Mouse (Mus musculus) adrenal gland, adult 18-20 months (tissue): ENCODE measurements around the gene Dbt. TPM values are rescaled to one million over a fixed set of nuclear protein-coding genes. Genes with fewer than 3 reads are reported as not detected.

Source experiments
- DNase-seq, 2 experiments: peaks; one replicate each; pipeline ENCODE4 v3.0.0; 2021 to 2022; ENCODE audit warnings: low spot score in 2 of 2
- long read RNA-seq, 2 experiments: library from polyadenylated mRNA; stranded (forward); transcript quantifications; one replicate each; pipeline ENCODE4 v2.0.0; 2021
- total RNA-seq, 2 experiments: library from RNA; stranded (reverse); gene quantifications; 1 replicate in 1 of 2; 2 replicates in 1 of 2; pipeline ENCODE4 v1.2.3; 2021

Gene Dbt
- total RNA-seq, result 10 to 100 TPM; 65.6 to 74.1 TPM
- long read RNA-seq, experiment 1, transcript Dbt-201 (11 exons, 3,301 nt), result major isoform, 34 of 41 reads
- long read RNA-seq, experiment 1, partial matches to known transcripts, result 2 of 41 reads
- long read RNA-seq, experiment 1, other reads (novel, unspliced or antisense), result 5 of 41 reads
- long read RNA-seq, experiment 2, transcript Dbt-201 (11 exons, 3,301 nt), result major isoform, 88 of 115 reads
- long read RNA-seq, experiment 2, partial matches to known transcripts, result 13 of 115 reads
- long read RNA-seq, experiment 2, other reads (novel, unspliced or antisense), result 14 of 115 reads

DNA sequence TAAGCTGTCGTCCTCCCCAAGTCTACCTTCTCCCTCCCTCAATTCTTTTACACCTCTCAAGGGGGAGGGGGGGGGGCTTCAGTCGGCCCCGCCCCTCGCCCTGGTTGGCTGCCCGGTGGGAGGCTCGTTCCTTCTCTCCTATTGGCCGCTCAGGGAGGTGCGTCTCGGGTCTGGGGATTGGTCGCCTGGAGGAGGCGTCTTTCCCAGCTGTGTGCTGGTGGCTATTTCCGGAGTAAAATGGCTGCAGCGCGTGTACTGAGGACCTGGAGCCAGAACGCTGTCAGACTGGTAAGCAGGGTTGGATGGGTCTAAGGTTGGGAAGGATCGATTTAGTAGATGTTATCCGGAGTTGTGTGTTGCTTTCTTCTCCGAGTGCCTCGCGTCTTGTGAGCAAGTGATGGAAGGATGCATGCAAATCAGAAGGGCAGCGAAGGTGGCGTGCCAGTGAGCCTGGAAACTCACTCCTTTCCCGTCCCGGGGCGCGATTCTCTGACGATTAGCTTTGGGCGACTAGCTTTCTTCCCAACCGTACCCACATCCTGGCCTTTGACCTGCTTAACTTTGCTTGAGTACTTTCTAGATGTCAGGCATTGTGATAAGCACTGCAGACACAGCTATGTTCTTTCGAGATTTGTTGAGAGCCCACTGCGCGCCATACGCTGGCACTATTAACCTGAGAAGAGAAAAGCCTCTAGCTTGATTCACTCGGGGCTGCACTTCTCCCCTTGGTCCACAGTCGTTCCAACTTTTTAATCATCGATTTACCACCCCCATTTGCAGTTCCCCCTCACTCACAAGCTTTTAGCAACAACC is at the start of gene Dbt:
Gene Dbt, plus strand, starts transcription at position 167 of the 813 bp plus-strand sequence.
- DNase-seq, result peak; percentile 73 to 74

DNA sequence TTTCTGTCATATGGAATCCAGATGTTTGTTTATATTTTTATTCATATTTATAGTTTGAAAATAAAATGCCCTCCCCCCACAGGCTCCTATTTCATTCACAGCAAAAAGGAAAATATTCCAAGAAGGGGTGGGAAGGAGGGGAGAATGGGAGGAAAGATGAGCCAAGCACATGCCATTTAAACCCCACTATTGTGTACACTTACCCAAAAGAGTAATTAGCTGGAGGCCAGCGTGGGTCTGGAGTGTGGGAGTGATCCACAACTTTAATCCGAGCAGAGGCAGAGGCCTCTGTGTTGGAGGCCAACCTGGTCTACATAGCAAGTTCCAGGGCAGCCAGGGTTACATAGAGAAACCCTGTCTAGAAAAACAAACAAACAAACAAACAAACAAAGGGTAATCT is 48.6 kb upstream of the Dbt start:
- no peak for DNase-seq

DNA sequence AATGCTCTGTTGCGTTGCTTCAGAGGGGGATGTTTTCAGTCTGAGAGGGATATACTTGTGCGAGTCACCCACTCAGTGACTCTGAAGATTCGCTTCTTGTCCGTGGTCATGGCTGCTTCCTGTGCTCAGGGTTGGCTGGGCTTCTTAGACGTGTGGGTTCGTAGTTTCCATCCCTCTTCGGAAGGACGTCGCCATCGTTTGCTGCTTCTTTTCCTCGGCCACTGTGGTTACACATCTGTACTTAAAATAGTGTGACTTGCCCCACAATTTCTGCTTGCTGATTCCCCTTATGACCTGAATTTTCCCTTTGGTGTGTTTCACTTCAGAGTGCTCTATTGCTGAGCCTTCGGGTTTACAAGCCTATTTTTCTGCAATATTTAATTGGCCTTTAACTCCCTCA is 47.2 kb upstream of the Dbt start:
- no peak for DNase-seq

DNA sequence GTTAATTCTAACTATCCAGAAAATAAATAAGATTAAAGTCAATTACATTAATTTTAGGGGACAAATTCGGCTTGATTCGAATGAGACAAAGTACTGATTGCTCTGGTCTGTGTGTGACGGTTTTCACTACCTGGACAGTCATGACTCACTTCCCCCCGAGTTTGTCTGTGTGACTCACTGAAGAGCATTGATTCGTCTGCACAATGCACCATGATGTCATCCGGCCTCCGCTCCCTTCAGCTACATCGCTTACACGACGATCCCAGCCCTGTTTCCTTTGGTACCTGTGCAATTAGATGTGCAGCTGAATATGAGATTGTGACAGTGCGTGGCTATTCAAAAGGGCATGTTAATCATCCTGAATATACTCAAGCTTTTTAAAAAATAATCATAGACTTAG is 38.3 kb upstream of the Dbt start:
- DNase-seq, result peak in 1 of 2 experiments; percentile 22

DNA sequence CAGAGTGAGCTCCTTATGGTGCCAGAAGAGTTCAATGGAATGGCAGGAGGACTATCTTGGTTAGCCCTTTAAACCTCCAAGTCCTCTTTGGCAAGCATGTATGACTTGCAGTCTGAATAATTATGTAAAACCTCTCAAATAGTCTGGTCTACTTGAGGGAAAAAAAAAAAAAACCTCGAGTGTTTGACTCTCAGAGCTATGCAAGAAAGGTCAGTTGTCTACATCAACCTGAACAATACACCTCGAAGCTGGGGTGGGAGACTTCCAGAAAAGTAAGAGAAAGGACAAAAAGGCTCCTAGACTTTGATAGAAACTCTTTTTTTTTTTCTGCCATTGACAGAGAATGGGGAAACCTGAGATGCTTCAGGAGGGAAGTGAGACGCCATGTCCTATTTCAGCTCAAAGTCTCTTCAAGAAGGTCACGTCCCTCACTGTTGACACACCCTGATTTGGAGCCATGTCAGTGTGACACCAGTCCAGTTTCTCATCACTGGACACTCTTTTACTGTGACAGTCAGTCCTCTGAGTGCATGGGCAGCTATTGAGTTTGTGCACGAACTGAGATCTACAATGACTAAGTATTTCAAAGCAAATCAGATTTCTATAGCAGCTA is 36.1 kb upstream of the Dbt start:
- DNase-seq, result no peak

DNA sequence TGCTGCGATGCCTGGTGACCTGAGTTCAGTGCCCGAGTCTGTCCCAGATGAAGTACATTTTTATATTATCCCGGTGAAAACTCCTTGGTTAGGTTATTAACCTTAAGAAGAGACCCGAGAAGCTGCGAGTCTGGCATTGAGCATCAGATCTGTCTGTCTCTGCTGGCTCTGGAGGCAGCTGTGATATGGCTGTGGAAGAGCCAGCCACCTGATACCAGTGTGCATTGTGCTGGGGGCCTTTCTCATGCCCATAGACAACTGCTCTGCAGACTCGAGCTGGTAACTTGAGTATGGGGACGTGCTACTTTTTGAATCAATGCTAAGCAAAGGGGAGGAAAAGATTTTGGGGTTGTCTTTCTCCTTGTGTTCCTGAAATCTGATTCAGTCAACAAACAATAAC is 35.5 kb upstream of the Dbt start:
- DNase-seq, result no peak

DNA sequence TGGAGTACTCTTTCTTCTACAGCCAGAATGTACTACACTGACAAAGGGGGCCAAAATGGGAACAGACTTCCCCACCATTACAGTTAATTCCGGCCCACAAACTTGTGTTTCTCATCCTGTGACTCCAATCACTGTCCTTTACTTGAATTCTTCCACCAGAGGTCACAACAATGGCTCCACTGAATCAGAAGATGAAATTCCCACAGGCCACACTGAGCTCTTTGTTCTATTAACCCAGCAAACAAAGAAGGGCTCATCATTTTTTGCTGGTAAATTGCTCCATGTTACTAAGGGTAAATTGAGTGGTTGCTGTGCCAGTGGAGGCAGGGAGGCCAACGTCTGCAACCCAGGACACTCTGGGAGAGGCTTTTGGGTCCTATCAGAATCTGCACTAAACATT is 32.8 kb upstream of the Dbt start:
- no peak for DNase-seq

DNA sequence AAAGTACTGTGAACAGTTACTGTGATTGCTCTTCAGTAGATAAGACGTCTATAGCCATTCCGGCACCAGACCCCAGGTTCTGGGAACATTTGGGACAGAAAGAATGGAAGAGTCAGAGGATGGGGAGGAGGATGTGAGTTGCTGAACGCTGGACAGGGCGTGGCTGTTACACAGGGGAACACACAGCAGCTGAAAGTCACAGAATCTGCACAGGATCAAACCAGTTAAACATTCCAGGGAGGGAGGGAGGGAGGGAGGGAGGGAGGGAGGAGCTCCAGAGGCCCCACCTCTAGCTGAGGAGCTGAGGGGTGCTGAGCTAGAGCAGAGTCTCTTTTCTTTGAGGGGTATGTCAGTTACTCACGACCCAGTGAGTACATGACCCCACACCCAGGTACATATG is 31.9 kb upstream of the Dbt start:
- no peak for DNase-seq

DNA sequence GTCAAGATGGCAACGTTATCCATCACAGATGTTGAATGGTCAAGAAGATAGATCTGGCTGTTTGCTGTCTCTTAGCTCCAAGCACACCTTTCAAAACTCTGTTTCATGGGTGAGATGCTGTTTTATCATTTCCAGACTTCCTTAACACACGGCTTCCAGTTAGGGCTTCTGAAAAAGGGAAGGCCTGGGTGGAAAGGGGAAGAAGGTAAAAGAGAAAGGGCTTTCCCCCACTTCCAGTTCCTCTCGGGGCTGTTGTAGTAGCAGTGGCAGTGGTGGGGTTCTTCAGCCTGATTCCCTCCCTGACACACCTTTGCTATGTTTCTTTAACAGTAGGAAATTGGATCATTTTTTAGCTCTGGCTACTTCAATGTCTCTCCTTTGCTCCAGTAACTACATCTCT is 30.1 kb upstream of the Dbt start:
- no peak for DNase-seq

DNA sequence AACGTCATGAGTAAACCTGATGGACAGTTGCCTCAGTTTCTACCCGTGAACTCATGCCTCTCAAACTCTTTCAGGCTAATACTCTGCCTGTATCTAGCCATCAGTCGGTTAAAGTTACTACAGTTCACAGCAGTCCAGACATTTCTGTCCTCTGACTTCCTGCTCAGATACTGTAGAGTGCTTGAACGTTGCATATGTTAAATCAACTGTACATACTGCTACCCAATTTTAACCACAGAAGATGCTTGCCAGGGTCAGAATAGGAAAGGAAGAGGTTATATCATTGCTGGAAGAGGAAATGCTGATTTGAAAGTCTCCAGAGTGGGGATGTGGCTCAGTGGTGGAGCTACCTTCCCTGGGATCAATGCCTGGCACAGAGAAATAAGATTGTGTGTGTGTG is 29.6 kb upstream of the Dbt start:
- no peak for DNase-seq

DNA sequence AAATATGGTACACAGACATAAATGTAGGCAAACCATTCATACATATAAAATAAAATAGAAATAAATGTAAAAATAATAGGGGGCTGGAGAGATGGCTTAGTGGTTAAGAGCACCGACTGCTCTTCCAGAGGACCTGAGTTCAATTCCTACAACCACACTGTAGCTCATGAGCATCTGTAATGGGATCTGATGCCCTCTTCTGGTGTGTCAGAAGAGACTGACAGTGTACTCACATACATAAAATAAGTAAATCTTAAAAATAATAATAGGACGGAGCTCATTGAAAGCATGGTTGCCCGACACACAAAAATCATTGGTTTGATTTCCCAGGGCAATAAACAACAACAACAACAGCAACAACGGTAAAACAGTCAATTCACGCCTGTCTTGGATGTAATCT is 21.9 kb upstream of the Dbt start:
- DNase-seq, result no peak

DNA sequence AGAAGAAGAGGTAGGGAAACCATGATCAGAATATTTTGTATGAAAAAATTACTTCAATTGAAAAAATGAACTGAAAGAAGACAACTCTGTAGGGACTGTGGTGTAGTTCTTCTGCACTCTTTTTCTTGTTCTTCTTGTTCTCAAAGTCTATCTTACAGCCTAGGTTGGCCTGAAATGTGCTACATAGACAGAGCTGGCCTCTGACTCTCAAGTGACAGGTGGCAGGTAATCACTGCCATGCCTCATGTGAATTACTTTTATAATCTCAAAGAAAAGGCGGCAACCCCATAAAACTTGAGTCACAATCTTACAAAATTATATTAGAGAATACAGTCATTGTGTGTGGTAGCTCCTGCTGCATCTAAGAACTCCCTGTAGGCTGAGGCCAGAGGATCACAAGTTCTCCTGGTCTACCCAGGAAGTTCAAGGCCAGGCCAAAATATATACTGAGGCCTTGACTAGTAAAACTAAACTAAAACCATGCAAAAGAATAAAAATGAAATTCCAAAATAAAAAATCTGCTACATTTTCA is 20.9 kb upstream of the Dbt start:
- no peak for DNase-seq

DNA sequence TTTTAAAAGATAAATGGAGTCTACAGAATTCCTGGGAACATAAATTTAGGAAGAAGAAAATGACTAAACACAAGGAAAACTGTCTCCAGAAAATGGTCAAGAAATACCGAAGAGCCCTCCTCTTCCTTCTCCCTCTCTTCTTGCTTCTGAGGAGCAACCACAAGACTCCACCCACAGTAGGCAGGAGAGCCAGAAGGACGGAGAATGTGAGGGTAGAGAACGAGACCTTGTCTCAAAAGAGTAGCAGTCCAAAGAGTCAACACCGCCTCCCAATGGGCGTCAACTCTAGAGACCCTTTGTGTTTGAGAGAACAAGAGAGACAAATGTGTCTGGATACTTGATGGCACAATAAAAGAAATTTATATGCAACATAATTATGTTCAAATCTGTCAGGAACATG is 19.2 kb upstream of the Dbt start:
- no peak for DNase-seq

DNA sequence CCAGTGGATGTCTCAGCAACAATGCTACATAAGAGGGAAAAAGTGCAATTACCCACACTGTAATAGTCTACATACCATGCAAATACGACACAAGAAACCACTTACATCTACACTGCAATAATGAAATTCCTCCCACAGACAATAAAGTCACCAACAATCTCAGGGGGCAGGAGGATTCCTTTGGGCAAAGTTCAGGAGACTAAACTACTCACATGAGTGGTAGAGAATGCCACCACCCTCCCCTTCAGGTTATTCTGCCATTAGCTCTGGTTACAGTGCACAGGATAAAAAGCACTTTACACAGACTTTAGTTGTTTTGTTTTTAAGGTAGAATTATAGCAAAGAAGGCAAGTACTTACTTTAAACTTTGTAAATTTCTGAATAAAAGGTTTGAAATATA is 17.2 kb upstream of the Dbt start:
- DNase-seq, result no peak

DNA sequence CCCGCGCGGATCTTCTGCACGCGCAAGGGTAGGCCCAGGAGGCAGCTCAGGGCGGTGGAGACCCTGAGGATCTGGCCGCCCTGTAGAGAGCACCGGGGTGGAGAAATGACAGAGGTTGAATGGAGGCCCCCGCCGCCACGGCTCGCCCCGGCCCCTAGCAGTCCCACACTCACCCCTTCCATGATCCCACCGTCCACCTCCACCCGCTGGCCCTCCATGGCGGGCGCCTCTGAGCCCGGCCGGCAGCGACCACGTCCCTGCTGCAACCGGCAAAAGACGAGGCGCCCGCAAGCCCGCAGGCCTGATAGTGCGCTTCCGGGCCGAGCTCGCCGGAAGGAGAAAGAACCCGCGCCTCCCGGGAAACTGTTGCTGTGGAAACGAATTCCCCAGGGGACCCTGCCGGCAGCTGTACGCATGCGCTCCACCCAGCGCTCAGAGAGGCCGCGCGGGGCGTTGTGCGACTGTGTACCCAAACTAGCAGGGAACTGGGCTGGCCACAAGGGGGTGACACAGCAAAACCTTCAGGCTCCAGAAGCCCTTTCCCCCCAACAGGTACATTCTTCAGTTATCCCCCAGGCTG is 5.0 kb upstream of the Dbt start, which contains the start of gene Rtca:
Gene Rtca, minus strand, starts transcription at position 437 of the 580 bp plus-strand sequence.
- peak; percentile 97 for DNase-seq

DNA sequence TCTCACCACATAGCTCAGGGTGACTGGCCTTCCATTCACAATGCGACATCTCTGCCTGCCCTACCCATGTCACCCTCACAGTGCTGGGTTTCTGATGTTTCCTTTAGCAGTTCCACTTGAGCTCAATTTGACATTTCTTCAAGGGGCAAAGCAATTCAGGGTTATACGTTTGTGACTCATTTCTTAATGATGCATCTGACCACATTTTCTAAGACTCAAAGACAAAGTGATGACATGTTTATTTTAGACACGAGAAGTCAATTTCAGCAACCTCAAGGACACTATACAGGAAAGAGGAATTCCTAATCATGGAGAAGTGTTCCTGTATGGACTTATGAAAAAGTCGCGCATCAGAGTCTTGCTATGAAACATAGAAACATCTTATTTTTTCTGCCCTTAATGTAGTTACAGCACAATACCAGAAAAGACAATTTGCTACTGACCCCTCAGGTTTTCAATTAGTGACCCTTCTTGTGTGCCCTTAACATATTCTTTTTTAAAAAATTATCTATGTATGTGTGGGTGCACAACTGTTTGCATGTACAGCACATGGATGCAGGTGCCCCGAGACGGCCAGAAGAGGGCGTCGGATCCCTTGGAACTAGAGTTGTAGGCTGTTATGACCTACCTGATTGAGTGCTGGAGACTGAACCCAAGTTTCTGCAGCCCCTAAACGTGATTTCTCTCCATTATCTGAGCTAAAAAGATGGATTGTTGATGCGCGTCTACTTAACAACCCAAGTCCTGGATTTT is 543 bp upstream of the Dbt start:
- peak in 1 of 2 experiments; percentile 27 for DNase-seq

DNA sequence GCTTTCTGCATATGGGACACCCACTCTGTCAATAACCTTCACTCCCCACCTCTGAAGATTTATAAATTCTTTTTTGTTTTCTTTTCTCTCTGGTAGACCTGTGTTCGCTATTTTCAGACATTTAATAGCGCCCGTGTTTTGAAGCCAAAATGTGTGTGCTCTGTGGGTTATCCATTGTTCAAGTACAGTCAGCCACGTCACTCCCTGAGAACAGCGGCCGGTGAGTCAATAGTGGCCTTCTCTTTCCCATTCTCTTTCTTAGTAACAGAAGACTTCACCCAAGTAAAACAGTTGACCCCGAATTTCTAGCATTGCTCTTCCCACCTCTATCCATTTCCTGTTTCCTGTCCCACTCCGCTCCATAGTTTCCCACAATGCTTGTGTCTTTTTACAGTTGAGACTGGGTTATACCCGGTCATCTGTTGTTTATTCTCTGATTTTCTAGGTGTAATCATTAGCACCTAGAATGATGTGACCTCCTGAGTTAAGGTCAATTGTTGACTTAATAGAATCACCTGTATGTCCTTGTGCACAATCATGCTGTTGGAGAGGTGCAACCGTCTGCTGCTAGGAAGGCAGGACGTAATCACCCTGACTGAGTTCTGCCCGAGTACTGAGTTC is 7.4 kb downstream of the Dbt start:
- DNase-seq, result no peak

DNA sequence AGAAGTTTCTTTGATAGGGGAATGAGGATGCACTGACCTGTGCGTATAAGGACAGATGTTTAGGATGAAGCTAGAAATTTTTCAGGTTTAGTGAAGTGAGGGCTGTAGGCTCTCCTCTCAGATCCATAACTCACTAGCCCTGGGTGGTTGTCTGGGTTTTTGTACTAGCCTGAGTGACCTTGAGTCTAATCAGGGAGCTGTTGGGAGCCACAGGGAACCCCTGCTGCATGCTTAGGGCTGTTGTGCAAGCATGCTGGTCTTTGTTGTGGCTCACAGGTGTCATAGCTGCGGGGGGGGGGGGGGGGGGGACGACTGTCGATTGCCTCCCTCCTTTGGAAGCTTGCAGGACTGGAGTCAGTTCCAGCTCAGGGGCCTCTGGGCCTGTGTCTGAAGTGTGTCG is 16.9 kb downstream of the Dbt start:
- no peak for DNase-seq

DNA sequence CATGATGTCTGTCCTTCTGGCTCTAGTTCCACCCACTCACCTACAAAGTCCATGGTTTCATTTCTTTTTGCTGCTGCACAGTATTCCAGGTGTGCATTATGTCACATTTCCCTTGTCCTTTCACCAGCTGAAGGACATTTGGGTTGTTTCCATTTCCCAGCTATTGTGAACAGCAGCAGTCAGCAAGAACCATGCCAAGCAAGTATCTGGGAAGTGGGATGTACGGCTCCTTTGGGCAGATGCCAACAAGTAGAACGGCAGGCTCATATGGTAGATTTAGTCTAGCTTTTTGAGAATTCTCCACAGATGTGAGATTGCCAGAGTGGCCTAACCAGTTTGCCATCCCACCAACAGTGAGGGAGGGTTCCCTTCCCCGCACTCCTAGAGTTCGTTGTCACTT is 18.0 kb downstream of the Dbt start:
- no peak for DNase-seq

DNA sequence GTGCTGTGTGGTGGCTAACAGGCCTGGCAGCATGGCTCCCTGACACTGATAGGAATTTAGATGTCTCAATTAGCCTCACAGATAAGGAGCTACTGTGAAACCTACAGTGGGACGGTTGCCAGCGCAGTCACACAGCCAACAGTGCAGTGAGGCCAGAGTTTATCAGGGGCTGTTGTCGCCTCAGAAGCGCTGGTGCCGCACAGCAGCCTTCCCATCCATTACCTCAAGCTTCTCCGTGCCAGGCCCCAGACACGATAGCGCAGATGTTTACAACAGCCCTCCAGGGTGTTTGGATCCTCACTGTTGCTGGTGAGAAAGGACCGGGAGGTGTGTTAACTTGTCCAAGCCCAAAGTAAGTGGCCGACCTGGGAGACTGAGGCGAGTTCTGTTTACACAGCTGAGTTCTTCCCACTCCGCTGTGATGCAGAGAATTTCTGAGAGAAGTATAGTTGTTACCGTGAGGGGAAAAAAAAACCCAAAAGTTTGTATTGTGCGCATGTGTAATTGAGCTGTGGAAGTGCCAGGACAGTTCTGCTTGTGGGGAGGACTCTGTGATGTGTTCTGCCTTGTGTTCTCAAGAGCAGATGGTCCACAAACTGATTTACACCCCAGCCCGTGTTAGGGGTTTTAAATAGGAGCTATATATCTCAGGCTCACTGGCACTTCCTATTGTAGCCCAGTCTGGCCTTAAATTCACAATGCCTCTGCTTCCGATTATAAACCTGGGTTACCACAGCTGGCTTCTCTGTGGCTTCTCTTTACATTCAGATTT is 23.7 kb downstream of the Dbt start:
- no peak for DNase-seq
